Mouse (Mus musculus) lung, postnatal 0 days (tissue): Measurements from ENCODE around the gene Pmm2.

Experiments used
- CTCF ChIP-seq: IDR thresholded peaks from 2 replicates; pipeline ENCODE4 v1.5.1; 2016; ENCODE audit warnings: antibody characterized with exemption, mild to moderate bottlenecking
- EP300 ChIP-seq: IDR thresholded peaks from 2 replicates; pipeline ENCODE4 v1.6.1; 2016; ENCODE audit warnings: antibody characterized with exemption, mild to moderate bottlenecking, control low read depth

GRCm38 (mm10) chr16:8663022-8663421 is 25.5 kb downstream of the Pmm2 start:
- TF ChIP-seq EP300 = peak; percentile 91
- no peak for TF ChIP-seq CTCF
